Mouse (Mus musculus) stomach, embryonic 16.5 days (tissue): ENCODE data around the gene Oxld1. TPM values are rescaled to one million over a fixed set of nuclear protein-coding genes. Genes with fewer than 3 reads are reported as not detected.
"Not testable (repeated sequence)": the region's sequence is repeated elsewhere in the genome, so short reads cannot be mapped to it uniquely, and the experiment has no call there.

Experiments used
- ATAC-seq: fragments of 200-750 bp; cut with Nextera tagmentation; 2 replicates; pipeline ENCODE4 v1.8.0; 2017; ENCODE audit warnings: moderate number of reproducible peaks, moderate TSS enrichment; ENCODE audit not compliant: insufficient read depth, low FRiP score
- H3K27ac ChIP-seq: fragments of 300-500 bp; sonication (generic); 2 replicates; pipeline ENCODE4 v1.5.1; 2014; ENCODE audit warnings: low read length
- H3K27me3 ChIP-seq: fragments of 300-500 bp; sonication (generic); 2 replicates; pipeline ENCODE4 v1.6.1; 2014; ENCODE audit warnings: low read length, control low read depth, mixed read lengths; ENCODE audit not compliant: control insufficient read depth, insufficient read depth
- H3K36me3 ChIP-seq: fragments of 300-500 bp; sonication (generic); 2 replicates; pipeline ENCODE4 v1.6.1; 2014; ENCODE audit warnings: low read length; ENCODE audit not compliant: control insufficient read depth, insufficient read depth
- H3K4me1 ChIP-seq: fragments of 300-500 bp; sonication (generic); 2 replicates; pipeline ENCODE4 v1.6.1; 2014; ENCODE audit warnings: low read length, control low read depth, mixed read lengths; ENCODE audit not compliant: control insufficient read depth, insufficient read depth
- H3K4me2 ChIP-seq: fragments of 300-500 bp; sonication (generic); 2 replicates; pipeline ENCODE4 v1.6.1; 2014; ENCODE audit warnings: low read depth, low read length, mixed read lengths
- H3K4me3 ChIP-seq: fragments of 300-500 bp; sonication (generic); replicated peaks from 2 replicates; pipeline ENCODE4 v1.5.1; 2014; ENCODE audit warnings: mild to moderate bottlenecking, low read length
- H3K9ac ChIP-seq: fragments of 300-500 bp; sonication (generic); 2 replicates; pipeline ENCODE4 v1.6.1; 2014; ENCODE audit warnings: low read length
- H3K9me3 ChIP-seq: fragments of 300-500 bp; sonication (generic); replicated peaks from 2 replicates; pipeline ENCODE4 v1.6.1; 2016; ENCODE audit warnings: low read length, control low read depth; ENCODE audit not compliant: control insufficient read depth
- WGBS: fragments of 180-500 bp; shearing (Covaris S2); extraction: QIAGEN DNeasy Blood & Tissue Kit; methylation state at CpG from one replicate; pipeline ENCODE4 v1.1.7; 2014; 5-methylcytosine and 5-hydroxymethylcytosine counted together
- polyA plus RNA-seq: library from polyadenylated mRNA; unstranded; fragments of >200 nt; fragmentation: Nextera tagmentation; extraction: Ambion mirVana; gene quantifications from 2 replicates; pipeline ENCODE4 v1.2.1, GENCODE M21; 2015

The Oxld1 gene
- polyA plus RNA-seq, 1 experiment from 2014 or later, result 14.0 TPM

- Histone ChIP-seq H3K9ac (no peak overlapping the region), H3K9me3 (no peaks in the 10 kb centered on the region), H3K4me3 (no peak overlapping the region), H3K27me3 (no peaks in the 10 kb centered on the region), H3K4me1 (peaks cover 9% of the 10 kb centered on the region), H3K4me2 (no peak overlapping the region), H3K27ac (no peak overlapping the region), H3K36me3 (peaks cover 19% of the 10 kb centered on the region)
- 91% methylated on average over 1 of the region's 1 CpGs for WGBS
- no peak for ATAC-seq
These were observed 39.3 kb downstream of the Oxld1 start for GRCm38 (mm10) chr11:120418592-120418991.

- peaks cover 9% of the 10 kb centered on the region for H3K4me1 ChIP-seq
- peaks cover 25% of the 10 kb centered on the region for H3K36me3 ChIP-seq
- no peak for ATAC-seq
- no peaks in the 10 kb centered on the region for H3K27me3 ChIP-seq
- 90% methylated on average over 7 of the region's 7 CpGs for WGBS
- H3K4me2 ChIP-seq, result no peak overlapping the region
- no peak overlapping the region for H3K4me3 ChIP-seq
- no peaks in the 10 kb centered on the region for H3K9me3 ChIP-seq
- H3K27ac ChIP-seq, result no peak overlapping the region
- no peak overlapping the region for H3K9ac ChIP-seq
These were observed 40.0 kb downstream of the Oxld1 start for GRCm38 (mm10) chr11:120417852-120418251.

GRCm38 (mm10) chr11:120413621-120414020, 44.2 kb downstream of the Oxld1 start:
- not testable (repeated sequence) for H3K9ac ChIP-seq, H3K9me3 ChIP-seq, H3K27ac ChIP-seq, H3K4me1 ChIP-seq, H3K27me3 ChIP-seq, ATAC-seq, H3K4me2 ChIP-seq, H3K4me3 ChIP-seq
- WGBS, result 95% methylated on average over 7 of the region's 10 CpGs
- peaks cover 43% of the 10 kb centered on the region for H3K36me3 ChIP-seq

Other genes with a start within 250 kb of the Oxld1 start
- gene Bahcc1, start 225.1 kb downstream of the Oxld1 start, polyA plus RNA-seq, result 4.5 and 5.6 TPM in 2 replicates
- gene Actg1, start 109.5 kb downstream of the Oxld1 start, polyA plus RNA-seq, result 2,700 and 3,060 TPM in 2 replicates
- 0.44 and 0.80 TPM in 2 replicates for gene Fscn2, start 96.5 kb downstream of the Oxld1 start, polyA plus RNA-seq
- gene Faap100, start 79.3 kb downstream of the Oxld1 start, polyA plus RNA-seq, result 34.5 and 36.1 TPM in 2 replicates
- 22.8 and 23.5 TPM in 2 replicates for gene Nploc4, start 20.4 kb downstream of the Oxld1 start, polyA plus RNA-seq
- not detected in 2 replicates for gene Tspan10, start 15.4 kb downstream of the Oxld1 start, polyA plus RNA-seq
- gene Pde6g, start 4.6 kb downstream of the Oxld1 start, polyA plus RNA-seq, result 0.30 and 0.57 TPM in 2 replicates
- gene Ccdc137, start within 50 bp of the Oxld1 start, polyA plus RNA-seq, result 28.9 and 33.7 TPM in 2 replicates
- gene Arl16, start 9.5 kb upstream of the Oxld1 start, polyA plus RNA-seq, result 35.6 and 38.1 TPM in 2 replicates
- 140 and 145 TPM in 2 replicates for gene Mrpl12, start 26.5 kb upstream of the Oxld1 start, polyA plus RNA-seq
- 73.9 and 75.8 TPM in 2 replicates for gene Slc25a10, start 33.8 kb upstream of the Oxld1 start, polyA plus RNA-seq
- gene Gcgr, start 72.6 kb upstream of the Oxld1 start, polyA plus RNA-seq, result 2.2 and 3.0 TPM in 2 replicates
- gene Mcrip1, start 91.7 kb upstream of the Oxld1 start, polyA plus RNA-seq, result 152 and 171 TPM in 2 replicates
- gene Ppp1r27, start 93.1 kb upstream of the Oxld1 start, polyA plus RNA-seq, result 2.9 TPM in 1 of 2 replicates, not detected in the other
- 1,026 and 1,183 TPM in 2 replicates for gene P4hb, start 115.2 kb upstream of the Oxld1 start, polyA plus RNA-seq
- gene Arhgdia, start 123.6 kb upstream of the Oxld1 start, polyA plus RNA-seq, result 543 and 584 TPM in 2 replicates
- gene Alyref, start 140.3 kb upstream of the Oxld1 start, polyA plus RNA-seq, result 37.0 and 55.5 TPM in 2 replicates
- gene Anapc11, start 140.4 kb upstream of the Oxld1 start, polyA plus RNA-seq, result 176 and 181 TPM in 2 replicates
- gene Npb, start 150.4 kb upstream of the Oxld1 start, polyA plus RNA-seq, result 14.9 and 19.1 TPM in 2 replicates
- gene Pcyt2, start 159.9 kb upstream of the Oxld1 start, polyA plus RNA-seq, result 185 and 197 TPM in 2 replicates
- gene Sirt7, start 167.2 kb upstream of the Oxld1 start, polyA plus RNA-seq, result 36.6 and 37.7 TPM in 2 replicates
- 19.5 and 22.1 TPM in 2 replicates for gene Mafg, start 175.5 kb upstream of the Oxld1 start, polyA plus RNA-seq
- 37.8 and 38.0 TPM in 2 replicates for gene Pycr1, start 185.7 kb upstream of the Oxld1 start, polyA plus RNA-seq
- 1.4 TPM in 1 of 2 replicates, not detected in the other for gene Myadml2, start 190.1 kb upstream of the Oxld1 start, polyA plus RNA-seq
- gene Notum, start 203.1 kb upstream of the Oxld1 start, polyA plus RNA-seq, result 2.1 and 2.5 TPM in 2 replicates
- gene Aspscr1, start 214.9 kb upstream of the Oxld1 start, polyA plus RNA-seq, result 102 and 104 TPM in 2 replicates